Mouse (Mus musculus) E14TG2a.4 (cell line): ENCODE results near the gene Rnf114.

ENCODE experiments used
- CTCF ChIP-seq: conservative IDR thresholded peaks from 2 replicates; pipeline ENCODE4 v1.5.1; 2014; ENCODE audit warnings: low read length
- POU5F1 ChIP-seq: IDR thresholded peaks from 2 replicates; pipeline ENCODE4 v1.6.1; 2014; ENCODE audit warnings: low read length, borderline replicate concordance

GRCm38 (mm10) chr2:167533880-167534279, 41.4 kb downstream of the Rnf114 start:
- TF ChIP-seq CTCF (no peak), POU5F1 (no peak)
